Mouse (Mus musculus) gastrocnemius, adult 18-20 months (tissue): ENCODE results near the gene Gm2663. TPM values are rescaled to one million over a fixed set of nuclear protein-coding genes. Genes with fewer than 3 reads are reported as not detected.
"Not testable (repeated sequence)": the region's sequence is repeated elsewhere in the genome, so short reads cannot be mapped to it uniquely, and the experiment has no call there.

Source experiments
- DNase-seq: peaks from one replicate; pipeline ENCODE4 v3.0.0; 2021; ENCODE audit warnings: low spot score
- long read RNA-seq, 2 experiments: library from polyadenylated mRNA; stranded (forward); transcript quantifications; one replicate each; pipeline ENCODE4 v2.0.0; 2021
- total RNA-seq, 2 experiments: library from RNA; stranded (reverse); gene quantifications; 2 replicates each; pipeline ENCODE4 v1.2.3; 2021

Gm2663 gene
- not detected for total RNA-seq
- long read RNA-seq, experiment 1, result 0 reads
- long read RNA-seq, experiment 2, result 0 reads

GRCm38 (mm10) chr6:40999379-40999778, at the start of gene Gm2663:
TSS of gene Gm2663 (minus strand) at chr6:40999479.
- not testable (repeated sequence) for DNase-seq

GRCm38 (mm10) chr6:41048602-41049001, 49.3 kb upstream of the Gm2663 start:
- DNase-seq, result no peak

GRCm38 (mm10) chr6:41047961-41048360, 48.7 kb upstream of the Gm2663 start:
- DNase-seq, result no peak

GRCm38 (mm10) chr6:41047202-41047601, 47.9 kb upstream of the Gm2663 start:
- no peak for DNase-seq

- no peak for DNase-seq
Observed at GRCm38 (mm10) chr6:41046553-41046952, 47.3 kb upstream of the Gm2663 start.

GRCm38 (mm10) chr6:41044753-41045152, 45.5 kb upstream of the Gm2663 start:
- DNase-seq, result no peak

- no peak for DNase-seq
Observed at GRCm38 (mm10) chr6:41044314-41044713, 45.0 kb upstream of the Gm2663 start.

GRCm38 (mm10) chr6:41035409-41035808, 36.1 kb upstream of the Gm2663 start, which contains the start of gene 2210010C04Rik:
TSS of gene 2210010C04Rik (minus strand) at chr6:41035509.
- no peak for DNase-seq

GRCm38 (mm10) chr6:41032802-41033201, 33.5 kb upstream of the Gm2663 start:
- no peak for DNase-seq

- DNase-seq, result no peak
Observed at GRCm38 (mm10) chr6:41032231-41032630, 33.0 kb upstream of the Gm2663 start.

- no peak for DNase-seq
Observed at GRCm38 (mm10) chr6:41030821-41031220, 31.5 kb upstream of the Gm2663 start.

GRCm38 (mm10) chr6:41027053-41027452, 27.8 kb upstream of the Gm2663 start:
- DNase-seq, result no peak

GRCm38 (mm10) chr6:41025873-41026650, 26.8 kb upstream of the Gm2663 start:
- no peak for DNase-seq

GRCm38 (mm10) chr6:41019140-41019539, 19.9 kb upstream of the Gm2663 start:
- DNase-seq, result no peak

- no peak for DNase-seq
Observed at GRCm38 (mm10) chr6:41018629-41019028, 19.4 kb upstream of the Gm2663 start.

- DNase-seq, result no peak
Observed at GRCm38 (mm10) chr6:41015065-41015464, 15.8 kb upstream of the Gm2663 start.

GRCm38 (mm10) chr6:40964454-40964853, 34.8 kb downstream of the Gm2663 start, which contains the start of gene 1810009J06Rik:
TSS of gene 1810009J06Rik (plus strand) at chr6:40964754.
- not testable (repeated sequence) for DNase-seq

GRCm38 (mm10) chr6:40953716-40954115, 45.6 kb downstream of the Gm2663 start:
- no peak for DNase-seq

GRCm38 (mm10) chr6:40951770-40952169, 47.5 kb downstream of the Gm2663 start, which contains the start of gene Gm4744:
TSS of gene Gm4744 (minus strand) at chr6:40951870.
- no peak for DNase-seq
